Mouse (Mus musculus) liver, adult 2 months (tissue): Measurements from ENCODE around the gene Asphd1. TPM values are rescaled to one million over a fixed set of nuclear protein-coding genes. Genes with fewer than 3 reads are reported as not detected.
A peak's percentile ranks its signal among the peaks of the same experiment; 100 is the strongest.

Source experiments
- DNase-seq: peaks from one replicate; pipeline ENCODE4 v3.0.0-alpha.2; 2011; ENCODE audit warnings: low read depth, low spot score; ENCODE audit errors: extremely low read depth
- H3K27ac ChIP-seq: fragments of 200-500 bp; replicated peaks from 2 replicates; pipeline ENCODE4 v1.5.1; 2012; ENCODE audit warnings: low read depth, mild to moderate bottlenecking, control low read depth, inconsistent platforms, low read length; ENCODE audit not compliant: insufficient read depth
- H3K27me3 ChIP-seq: fragments of 200-500 bp; 2 replicates; pipeline ENCODE4 v1.6.1; 2012; ENCODE audit warnings: mild to moderate bottlenecking, moderate library complexity, low read length, inconsistent platforms; ENCODE audit not compliant: control insufficient read depth, insufficient read depth
- H3K36me3 ChIP-seq: fragments of 200-500 bp; 2 replicates; pipeline ENCODE4 v1.6.1; 2012; ENCODE audit warnings: low read length, inconsistent platforms; ENCODE audit not compliant: control insufficient read depth, insufficient read depth
- H3K4me1 ChIP-seq: fragments of 200-500 bp; 2 replicates; pipeline ENCODE4 v1.6.1; 2011; ENCODE audit warnings: low read length; ENCODE audit not compliant: control insufficient read depth, insufficient read depth
- H3K4me3 ChIP-seq: fragments of 200-500 bp; 2 replicates; pipeline ENCODE4 v1.5.1; 2011; ENCODE audit warnings: low read depth, mild to moderate bottlenecking, control low read depth, low read length, moderate library complexity; ENCODE audit not compliant: insufficient read depth
- H3K79me2 ChIP-seq: fragments of 200-500 bp; 2 replicates; pipeline ENCODE4 v1.6.1; 2012; ENCODE audit warnings: inconsistent platforms, mild to moderate bottlenecking, low read length, moderate library complexity; ENCODE audit not compliant: control insufficient read depth, insufficient read depth
- H3K9ac ChIP-seq: fragments of 200-500 bp; 2 replicates; pipeline ENCODE4 v1.6.1; 2012; ENCODE audit warnings: low read depth, mild to moderate bottlenecking, control low read depth, inconsistent platforms, low read length
- CTCF ChIP-seq: fragments of 200-500 bp; IDR thresholded peaks from 2 replicates; pipeline ENCODE4 v1.5.1; 2011; ENCODE audit warnings: low read depth, low read length, control low read depth
- POLR2A ChIP-seq: fragments of 200-500 bp; IDR thresholded peaks from 2 replicates; pipeline ENCODE4 v1.6.1; 2011; ENCODE audit warnings: low read length, control low read depth; ENCODE audit not compliant: insufficient read depth; ENCODE audit errors: extremely low read depth
- WGBS: fragments of 180-500 bp; shearing (Covaris S2); methylation state at CpG from one replicate; pipeline ENCODE4 v1.1.7; 2018; 5-methylcytosine and 5-hydroxymethylcytosine counted together
- polyA plus RNA-seq: library from polyadenylated mRNA; depleted of rRNA; stranded (reverse); fragments of >200 nt; gene quantifications from 2 replicates; pipeline ENCODE4 v1.2.3, GENCODE M21; 2012
- total RNA-seq: library from RNA; depleted of rRNA; stranded (reverse); fragments of >200 nt; gene quantifications from 2 replicates; pipeline ENCODE4 v1.2.3, GENCODE M21; 2014

The Asphd1 gene
- total and polyA plus RNA-seq, 2 experiments: not detected

DNA sequence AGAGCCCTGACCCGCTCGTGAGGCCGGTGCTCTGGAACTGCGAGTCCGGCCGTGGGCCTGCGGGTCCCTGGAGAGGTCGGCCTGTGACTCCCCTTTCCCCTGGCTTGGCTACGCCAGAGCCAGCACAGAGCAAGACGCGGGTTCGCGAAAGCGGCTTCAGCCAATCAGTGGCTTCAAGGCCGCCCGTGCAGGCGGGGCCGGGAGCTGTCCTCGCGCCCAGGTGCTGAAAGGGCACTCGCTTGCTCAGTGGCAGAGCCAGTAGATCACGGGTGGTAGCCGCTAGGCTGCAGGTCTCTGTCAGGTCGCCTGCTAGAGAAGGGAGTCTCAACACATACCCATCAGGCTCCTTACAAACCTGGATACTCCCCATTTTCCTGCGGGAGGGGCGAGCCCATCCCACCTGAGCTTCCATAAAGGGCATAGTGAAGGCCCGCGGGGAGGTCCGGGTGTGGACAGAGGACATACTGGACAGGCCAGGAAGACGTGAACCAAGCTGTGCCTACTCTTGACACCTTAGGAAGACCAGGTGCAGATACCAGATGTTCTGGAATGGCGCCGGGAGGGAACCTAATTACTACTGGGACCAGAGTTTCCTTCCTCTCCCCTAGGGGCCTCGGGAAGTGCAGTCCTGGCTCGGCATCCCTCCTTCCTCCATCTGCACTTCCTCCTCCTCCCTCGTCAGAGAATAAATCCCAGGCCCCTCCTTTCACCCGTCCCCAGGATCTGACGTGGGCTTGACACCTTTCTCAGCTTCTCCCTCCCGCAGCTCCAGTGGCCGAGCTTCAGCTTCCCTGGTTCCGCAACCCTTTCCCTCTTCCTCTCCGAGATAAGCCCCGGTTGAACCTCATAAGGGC lies 638 bp upstream of the Asphd1 start, which contains the start of gene Sez6l2:
TSS of gene Sez6l2 (plus strand) at position 771 of the 854 bp plus-strand sequence.
- Histone ChIP-seq H3K79me2 (no peaks in the 10 kb centered on the region), H3K9ac (no peak within 1 kb of the TSS), H3K4me3 (peak within 1 kb of the TSS; percentile 57; the same call in 1 of the 2 replicates), H3K27me3 (peaks cover 6% of the 10 kb centered on the region; the same call in 1 of the 2 replicates), H3K36me3 (no peaks in the 10 kb centered on the region), H3K4me1 (no peaks in the 10 kb centered on the region; the same call in 1 of the 2 replicates), H3K27ac (no peak within 1 kb of the TSS)
- peak; percentile 48 for DNase-seq
- no peak for TF ChIP-seq CTCF
- no peak for TF ChIP-seq POLR2A
- 1% methylated on average over 42 of the region's 42 CpGs for WGBS

DNA sequence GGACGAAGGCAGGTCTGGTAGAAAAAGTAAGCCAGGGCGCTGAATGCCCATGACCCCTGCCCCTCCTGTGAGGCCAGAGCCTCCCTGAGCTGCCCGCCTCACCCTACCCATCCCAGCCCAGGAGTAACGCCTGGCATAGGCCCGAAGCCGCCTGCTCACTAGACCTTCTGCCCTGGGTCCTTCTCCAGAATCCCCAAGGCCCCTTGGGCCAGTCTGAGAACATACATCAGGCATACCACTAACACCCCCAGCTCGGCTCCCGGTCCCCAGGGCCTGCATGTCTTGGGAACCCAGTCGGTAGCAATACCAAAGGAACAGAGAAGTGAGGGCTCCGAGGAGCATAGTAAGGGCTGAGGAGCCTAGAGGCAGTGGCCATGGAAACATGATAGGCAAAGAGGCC lies 756 bp downstream of the Asphd1 start:
- Histone ChIP-seq H3K27ac (no peak overlapping the region), H3K36me3 (peaks cover 4% of the 10 kb centered on the region; the same call in 1 of the 2 replicates), H3K27me3 (peaks cover 6% of the 10 kb centered on the region; the same call in 1 of the 2 replicates), H3K4me1 (no peaks in the 10 kb centered on the region; the same call in 1 of the 2 replicates), H3K4me3 (no peak overlapping the region), H3K79me2 (no peaks in the 10 kb centered on the region), H3K9ac (no peak overlapping the region)
- no peak for TF ChIP-seq POLR2A
- no peak for TF ChIP-seq CTCF
- whole genome bisulfite sequencing: 88% methylated on average over 10 of the region's 10 CpGs
- DNase-seq: no peak

DNA sequence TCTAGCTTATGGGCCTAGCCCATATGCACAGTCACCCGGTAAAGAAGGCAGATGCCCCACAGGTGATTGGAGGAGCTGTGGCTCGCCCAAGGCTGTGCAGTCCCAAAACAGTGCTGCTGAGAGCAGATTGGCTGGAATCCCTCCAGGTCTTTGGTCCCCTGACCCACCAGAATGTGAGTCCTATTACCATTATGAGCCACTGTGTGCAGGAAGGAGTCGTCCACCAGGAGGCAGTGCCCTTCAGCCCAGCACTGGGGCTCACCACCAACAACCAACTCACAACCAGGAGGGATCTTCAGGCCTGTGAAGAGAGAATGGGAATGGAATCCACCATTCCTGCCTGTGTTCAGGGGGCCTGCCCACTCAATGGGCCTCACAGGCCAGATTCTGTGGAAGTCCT lies 2.9 kb downstream of the Asphd1 start:
- no peak overlapping the region for H3K4me3 ChIP-seq
- no peak overlapping the region for H3K27ac ChIP-seq
- 82% methylated on average over 3 of the region's 3 CpGs for WGBS
- TF ChIP-seq POLR2A (no peak), CTCF (peak; percentile 75)
- peaks cover 6% of the 10 kb centered on the region; the same call in 1 of the 2 replicates for H3K36me3 ChIP-seq
- no peaks in the 10 kb centered on the region; the same call in 1 of the 2 replicates for H3K4me1 ChIP-seq
- no peak overlapping the region for H3K9ac ChIP-seq
- no peak for DNase-seq
- H3K27me3 ChIP-seq: peaks cover 6% of the 10 kb centered on the region; the same call in 1 of the 2 replicates
- no peaks in the 10 kb centered on the region for H3K79me2 ChIP-seq

DNA sequence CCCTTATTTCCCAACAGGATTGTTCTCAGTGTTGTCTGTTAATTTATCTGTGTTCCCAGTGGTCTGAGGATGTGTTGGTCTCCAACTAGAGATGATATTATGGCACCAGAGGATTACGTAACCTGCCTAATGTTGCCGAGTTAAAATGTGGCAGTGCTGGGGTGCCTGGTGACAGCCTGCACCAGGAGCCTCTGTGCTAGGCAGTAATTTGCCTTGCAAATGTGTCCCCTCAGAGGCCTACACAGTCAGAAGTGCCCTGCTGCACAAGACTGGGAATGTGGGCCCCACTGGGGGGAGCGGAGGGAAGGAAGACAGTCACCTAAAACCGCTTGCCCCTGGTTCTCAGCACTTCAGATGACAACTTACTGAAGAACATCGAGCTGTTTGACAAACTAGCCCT lies 7.6 kb downstream of the Asphd1 start:
- Histone ChIP-seq H3K79me2 (no peaks in the 10 kb centered on the region), H3K36me3 (peaks cover 12% of the 10 kb centered on the region; the same call in 1 of the 2 replicates), H3K9ac (no peak overlapping the region), H3K27ac (no peak overlapping the region), H3K4me3 (no peak overlapping the region), H3K27me3 (no peaks in the 10 kb centered on the region), H3K4me1 (no peaks in the 10 kb centered on the region)
- WGBS: 82% methylated on average over 5 of the region's 5 CpGs
- DNase-seq: no peak
- no peak for TF ChIP-seq CTCF
- TF ChIP-seq POLR2A: no peak

DNA sequence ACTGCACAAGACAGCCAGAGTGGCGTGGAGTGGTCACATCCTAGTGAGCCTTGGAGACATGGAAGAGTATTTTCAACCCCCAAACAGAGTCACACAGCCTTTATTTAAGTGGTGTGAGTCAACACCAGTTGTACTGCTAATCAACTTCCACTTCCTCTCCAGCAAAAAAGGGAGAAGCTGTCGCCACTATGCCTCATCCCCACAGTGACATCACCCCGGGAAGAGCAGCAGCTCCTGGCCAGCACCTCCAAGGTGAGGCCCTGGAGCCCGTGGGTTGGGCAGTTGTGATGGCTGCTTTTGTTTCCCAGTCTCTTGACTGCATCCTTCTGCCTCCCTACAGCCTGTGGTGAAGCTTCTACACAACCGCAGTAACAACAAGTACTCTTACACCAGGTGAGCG lies 8.2 kb downstream of the Asphd1 start:
- Histone ChIP-seq H3K4me1 (no peaks in the 10 kb centered on the region), H3K4me3 (no peak overlapping the region), H3K27ac (no peak overlapping the region), H3K9ac (no peak overlapping the region), H3K36me3 (peaks cover 19% of the 10 kb centered on the region; the same call in 1 of the 2 replicates), H3K27me3 (no peaks in the 10 kb centered on the region), H3K79me2 (no peaks in the 10 kb centered on the region)
- DNase-seq: no peak
- no peak for TF ChIP-seq CTCF
- no peak for TF ChIP-seq POLR2A
- WGBS: 81% methylated on average over 6 of the region's 6 CpGs

DNA sequence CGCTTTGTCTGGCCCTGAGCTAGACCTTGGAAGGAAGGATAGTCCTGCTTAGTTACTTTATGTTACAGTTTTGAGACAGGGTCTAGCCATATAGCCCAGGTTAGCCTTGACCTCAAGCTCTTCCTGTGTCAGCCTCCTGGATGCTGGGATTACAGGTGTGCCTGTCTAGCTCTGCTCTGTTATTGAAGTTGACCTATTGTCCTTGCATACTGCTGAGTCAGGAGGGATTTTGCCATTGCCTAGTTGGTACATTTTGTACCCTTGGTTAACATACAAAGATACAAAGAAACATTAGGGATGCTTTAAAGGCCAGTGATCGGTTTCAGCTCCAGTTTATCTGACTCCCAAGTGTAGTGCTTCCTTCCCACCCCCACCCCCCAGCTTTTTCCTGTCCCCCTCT lies 16.7 kb downstream of the Asphd1 start:
- DNase-seq: peak; percentile 34
- Histone ChIP-seq H3K4me1 (peaks cover 7% of the 10 kb centered on the region), H3K27ac (no peak overlapping the region), H3K4me3 (no peak overlapping the region), H3K27me3 (no peaks in the 10 kb centered on the region), H3K9ac (no peak overlapping the region), H3K79me2 (peaks cover 8% of the 10 kb centered on the region; the same call in 1 of the 2 replicates), H3K36me3 (peaks cover 27% of the 10 kb centered on the region)
- TF ChIP-seq POLR2A (no peak), CTCF (no peak)
- WGBS: 61% methylated on average over 2 of the region's 2 CpGs
